Mouse (Mus musculus): ENCODE results near the gene Hjurp. TPM values are rescaled to one million over a fixed set of nuclear protein-coding genes. Genes with fewer than 3 reads are reported as not detected.

Hjurp gene
- total and polyA plus RNA-seq, 3 experiments, result 67.6 to 80.8 (median 69.8) TPM

GRCm38 (mm10) chr1:88284228-88284945, 7.0 kb upstream of the Hjurp start:
- Histone ChIP-seq H3K36me3 (replicated peaks in 1 of 2; ENCODE audit: control insufficient read depth in 1 of 2, insufficient read depth in 1 of 2, low read length in 1 of 2) (no peaks in the 10 kb centered on the region), H3K27me3 (replicated peaks) (peaks cover 81% of the 10 kb centered on the region), H3K9me3 (replicated peaks; ENCODE audit: low read length) (peaks cover 26% of the 10 kb centered on the region), H3K4me3 (replicated peaks in 1 of 3; ENCODE audit: low read depth in 2 of 3, low read length in 2 of 3, poor library complexity in 1 of 3) (no peak overlapping the region), H3K9ac (ENCODE audit: insufficient read depth, low read depth) (no peak overlapping the region), H3K27ac (ENCODE audit: insufficient read depth, low read depth) (no peak overlapping the region), H3K4me1 (ENCODE audit: control insufficient read depth in 1 of 2, insufficient read depth in 2 of 2) (peaks cover 13 to 22% of the 10 kb centered on the region in 2 experiments), H3K79me2 (replicated peaks; ENCODE audit: control insufficient read depth, extremely low read depth, insufficient read depth, poor library complexity, severe bottlenecking) (no peaks in the 10 kb centered on the region), H3K4me2 (ENCODE audit: insufficient read depth, low read depth, poor library complexity, severe bottlenecking) (peak overlapping the region; percentile 14; the same call in 1 of the 2 replicates)
- in situ Hi-C loops (cut with MboI; ENCODE audit: low pct_ligation_motif_present, low pct_unique_long_range_greater_than_20kb, low sequenced_read_pairs), result loop anchor here (10.0 to 25.0 kb wide), 2 partner anchors 150 to 322 kb away; partner anchors contain the start of gene Ugt1a6a
- dilution Hi-C loops (cut with MboI; ENCODE audit: extremely low pct_ligation_motif_present, extremely low pct_unique_long_range_greater_than_20kb, low sequenced_read_pairs), result no loop called here
- DNase-seq (ENCODE audit: extremely low read depth), result no peak
- TF ChIP-seq NRF1 (IDR thresholded peaks at IDR 0.05; ENCODE audit: low read depth, low read length), result peak; percentile 33; the same call in 1 of the 2 replicates
- 0 out of 2 replicates have a peak, but pooled peaks have one; percentile 11 for TF ChIP-seq NELFE (IDR thresholded peaks at IDR 0.05; ENCODE audit: low read depth, low read length)
- TF ChIP-seq EP300 (IDR thresholded peaks at IDR 0.05; ENCODE audit: low read length), result no peak
- 0 out of 2 replicates have a peak, but pooled peaks have one; percentile 1 for TF ChIP-seq JUND (conservative IDR thresholded peaks at IDR 0.05; ENCODE audit: low read depth, low read length)
- TF ChIP-seq IRF4 (IDR thresholded peaks at IDR 0.05; ENCODE audit: low read depth, low read length), result peak; percentile 5; the same call in 1 of the 2 replicates

GRCm38 (mm10) chr1:88283376-88284227, 6.2 kb upstream of the Hjurp start:
- peak; percentile 90 for DNase-seq (ENCODE audit: extremely low read depth)
- H3K27me3 ChIP-seq (replicated peaks), result peaks cover 81% of the 10 kb centered on the region
- peaks cover 26% of the 10 kb centered on the region for H3K9me3 ChIP-seq (replicated peaks; ENCODE audit: low read length)
- no peaks in the 10 kb centered on the region for H3K36me3 ChIP-seq (replicated peaks in 1 of 2; ENCODE audit: control insufficient read depth in 1 of 2, insufficient read depth in 1 of 2, low read length in 1 of 2)
- peak overlapping the region in 1 of 3 experiments; percentile 5 for H3K4me3 ChIP-seq (replicated peaks in 1 of 3; ENCODE audit: low read depth in 2 of 3, low read length in 2 of 3, poor library complexity in 1 of 3)
- H3K4me1 ChIP-seq (ENCODE audit: control insufficient read depth in 1 of 2, insufficient read depth in 2 of 2), result peaks cover 13 to 22% of the 10 kb centered on the region in 2 experiments
- peak overlapping the region; percentile 14 for H3K4me2 ChIP-seq (ENCODE audit: insufficient read depth, low read depth, poor library complexity, severe bottlenecking)
- no peak overlapping the region for H3K9ac ChIP-seq (ENCODE audit: insufficient read depth, low read depth)
- in situ Hi-C loops (cut with MboI; ENCODE audit: low pct_ligation_motif_present, low pct_unique_long_range_greater_than_20kb, low sequenced_read_pairs) (loop anchor here (10.0 to 25.0 kb wide), 2 partner anchors 149 to 321 kb away; partner anchors contain the start of gene Ugt1a6a), dilution Hi-C loops (cut with MboI; ENCODE audit: extremely low pct_ligation_motif_present, extremely low pct_unique_long_range_greater_than_20kb, low sequenced_read_pairs) (no loop called here)
- no peaks in the 10 kb centered on the region for H3K79me2 ChIP-seq (replicated peaks; ENCODE audit: control insufficient read depth, extremely low read depth, insufficient read depth, poor library complexity, severe bottlenecking)
- no peak for TF ChIP-seq KAT2A (IDR thresholded peaks at IDR 0.05; ENCODE audit: insufficient replicate concordance, low read length)
- 0 out of 2 replicates have a peak, but pooled peaks have one; percentile 30 for TF ChIP-seq JUN (IDR thresholded peaks at IDR 0.05; ENCODE audit: insufficient read depth, low read depth, low read length)
- no peak for TF ChIP-seq CHD1 (IDR thresholded peaks at IDR 0.05; ENCODE audit: low read depth, low read length)
- TF ChIP-seq IRF4 (IDR thresholded peaks at IDR 0.05; ENCODE audit: low read depth, low read length), result peak; percentile 100
- peak; percentile 83 for TF ChIP-seq TCF12 (IDR thresholded peaks at IDR 0.05; ENCODE audit: low read depth, low read length)
- TF ChIP-seq MXI1 (IDR thresholded peaks at IDR 0.05; ENCODE audit: low read depth, low read length), result peak; percentile 32; the same call in 1 of the 2 replicates
- no peak for TF ChIP-seq TBP (conservative IDR thresholded peaks at IDR 0.05; ENCODE audit: low read depth, low read length)
- TF ChIP-seq RCOR1 (conservative IDR thresholded peaks at IDR 0.05; ENCODE audit: low read depth, low read length), result peak; percentile 97
- no peak for TF ChIP-seq PAX5 (IDR thresholded peaks at IDR 0.05; ENCODE audit: low read length)
- peak; percentile 28 for TF ChIP-seq MAX (IDR thresholded peaks at IDR 0.05; ENCODE audit: low read length)
- TF ChIP-seq MAFK (IDR thresholded peaks at IDR 0.05; ENCODE audit: insufficient replicate concordance, low read length), result peak; percentile 99
- peak; percentile 86 for TF ChIP-seq ETS1 (conservative IDR thresholded peaks at IDR 0.05; ENCODE audit: low read depth, low read length)
- TF ChIP-seq ELF1 (IDR thresholded peaks at IDR 0.05; ENCODE audit: low read depth, low read length), result 0 out of 2 replicates have a peak, but pooled peaks have one; percentile 29
- TF ChIP-seq CHD2 (IDR thresholded peaks at IDR 0.05; ENCODE audit: low read length), result peak; percentile 36; the same call in 1 of the 2 replicates
- peak; percentile 97 for TF ChIP-seq EP300 (IDR thresholded peaks at IDR 0.05; ENCODE audit: low read length)
- TF ChIP-seq BHLHE40 (IDR thresholded peaks at IDR 0.05; ENCODE audit: low read depth, low read length), result peak; percentile 94
- TF ChIP-seq JUND (conservative IDR thresholded peaks at IDR 0.05; ENCODE audit: low read depth, low read length), result peak; percentile 41; the same call in 1 of the 2 replicates
- TF ChIP-seq USF2 (conservative IDR thresholded peaks at IDR 0.05; ENCODE audit: low read depth, low read length), result no peak
- TF ChIP-seq MYC (IDR thresholded peaks at IDR 0.05; ENCODE audit: low read depth, low read length), result peak; percentile 65
- TF ChIP-seq MEF2A (IDR thresholded peaks at IDR 0.05; ENCODE audit: borderline replicate concordance, low read depth, low read length), result peak; percentile 94
- TF ChIP-seq CTCF (conservative IDR thresholded peaks at IDR 0.05 in 1 of 2, IDR thresholded peaks at IDR 0.05 in 1 of 2; ENCODE audit: low read depth in 2 of 2, low read length in 2 of 2), result peak in 1 of 2 experiments; percentile 4; a peak in 1 of 4 replicates
- TF ChIP-seq ZNF384 (IDR thresholded peaks at IDR 0.05; ENCODE audit: low read depth, low read length), result peak; percentile 39; the same call in 1 of the 2 replicates
- peak; percentile 90 for TF ChIP-seq SIN3A (IDR thresholded peaks at IDR 0.05; ENCODE audit: low read length)
- TF ChIP-seq MAZ (IDR thresholded peaks at IDR 0.05; ENCODE audit: low read depth, low read length), result peak; percentile 76
- no peak overlapping the region for H3K27ac ChIP-seq (ENCODE audit: insufficient read depth, low read depth)
